Mouse (Mus musculus) heart, adult 2 months (tissue): ENCODE measurements around the gene Dpy30. TPM values are rescaled to one million over a fixed set of nuclear protein-coding genes. Genes with fewer than 3 reads are reported as not detected.

ENCODE experiments used
- DNase-seq, 2 experiments: peaks; one replicate each; pipeline ENCODE4 v3.0.0; 2021
- H3K27ac ChIP-seq: fragments of 200-600 bp; 2 replicates; pipeline ENCODE4 v1.8.1; 2022
- H3K27me3 ChIP-seq: fragments of 200-500 bp; 2 replicates; pipeline ENCODE4 v1.6.1; 2012; ENCODE audit warnings: mild to moderate bottlenecking, low read length, inconsistent platforms, mixed read lengths; ENCODE audit not compliant: control insufficient read depth, insufficient read depth
- H3K36me3 ChIP-seq: fragments of 200-500 bp; 2 replicates; pipeline ENCODE4 v1.6.1; 2012; ENCODE audit warnings: low read length, inconsistent platforms; ENCODE audit not compliant: control insufficient read depth, insufficient read depth
- H3K4me1 ChIP-seq: fragments of 200-500 bp; 2 replicates; pipeline ENCODE4 v1.6.1; 2011; ENCODE audit warnings: low read length; ENCODE audit not compliant: control insufficient read depth, insufficient read depth
- H3K4me3 ChIP-seq: fragments of 200-600 bp; 2 replicates; pipeline ENCODE4 v1.8.1; 2022
- H3K79me2 ChIP-seq: fragments of 200-500 bp; replicated peaks from 2 replicates; pipeline ENCODE4 v1.6.1; 2012; ENCODE audit warnings: mild to moderate bottlenecking, inconsistent platforms, low read length, moderate library complexity, mixed read lengths; ENCODE audit not compliant: control insufficient read depth, insufficient read depth
- H3K9ac ChIP-seq: fragments of 200-500 bp; 2 replicates; pipeline ENCODE4 v1.6.1; 2012; ENCODE audit warnings: low read depth, mild to moderate bottlenecking, control low read depth, inconsistent platforms, low read length, mixed read lengths
- CTCF ChIP-seq: fragments of 200-600 bp; IDR thresholded peaks from 2 replicates; pipeline ENCODE4 v1.8.1; 2022; ENCODE audit warnings: antibody characterized with exemption, mild to moderate bottlenecking, moderate library complexity
- EP300 ChIP-seq: fragments of 200-500 bp; IDR thresholded peaks from 2 replicates; pipeline ENCODE4 v1.6.1; 2011; ENCODE audit warnings: low read depth, low read length, control low read depth; ENCODE audit not compliant: insufficient read depth
- POLR2A ChIP-seq: fragments of 200-500 bp; IDR thresholded peaks from 2 replicates; pipeline ENCODE4 v1.6.1; 2011; ENCODE audit warnings: mild to moderate bottlenecking, low read depth, low read length, control low read depth; ENCODE audit not compliant: insufficient read depth
- WGBS: fragments of 180-500 bp; shearing (Covaris S2); methylation state at CpG from one replicate; pipeline ENCODE4 v1.1.7; 2018; 5-methylcytosine and 5-hydroxymethylcytosine counted together
- intact Hi-C: fragments of 180-260 bp; cut with DNase I; formaldehyde crosslinking; loops from one replicate; pipeline ENCODE4 v1.15.1; 2025
- polyA plus RNA-seq: library from polyadenylated mRNA; depleted of rRNA; stranded (reverse); fragments of >200 nt; gene quantifications from 2 replicates; pipeline ENCODE4 v1.2.3, GENCODE M21; 2012
- total RNA-seq, 2 experiments: library from RNA; stranded (reverse); gene quantifications; 2 replicates each; pipeline ENCODE4 v1.2.3; 2021

Dpy30 gene
- total and polyA plus RNA-seq, 3 experiments, result 34.6 to 47.3 (median 39.5) TPM

DNA sequence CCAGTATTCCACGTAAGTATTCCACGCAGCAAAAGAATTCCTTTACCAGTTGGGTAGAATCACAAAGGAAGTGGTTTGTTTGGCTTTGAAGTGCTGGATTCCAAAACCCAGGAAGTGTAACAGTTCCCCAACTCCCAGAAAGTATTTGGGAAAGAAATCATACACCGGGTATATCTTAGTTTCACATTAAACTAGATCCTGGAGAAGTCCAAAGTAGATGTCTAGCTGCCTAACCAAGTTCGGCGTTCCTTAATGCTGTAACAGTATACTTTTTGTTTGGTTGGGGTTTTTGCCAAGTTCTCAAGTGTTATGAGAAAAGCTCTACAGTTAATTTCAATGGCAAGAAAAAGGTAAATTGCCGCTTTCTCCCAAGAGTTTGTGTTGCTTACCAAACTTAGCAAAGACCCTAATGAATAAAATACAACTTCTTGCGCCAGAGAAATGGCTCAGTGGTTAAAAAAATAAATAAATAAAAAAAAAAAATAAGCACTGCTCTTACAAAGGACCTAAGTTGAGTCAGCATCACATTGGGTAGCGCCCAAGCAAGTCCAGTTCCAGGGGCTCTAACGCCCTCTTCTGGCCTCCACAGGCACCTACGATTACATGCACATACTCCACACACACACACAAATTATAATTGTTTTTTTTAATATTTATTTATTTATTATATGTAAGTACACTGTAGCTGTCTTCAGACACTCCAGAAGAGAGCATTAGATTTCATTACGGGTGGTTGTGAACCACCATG is 27.5 kb downstream of the Dpy30 start:
- peak in 1 of 2 experiments; percentile 14 for DNase-seq
- no peaks in the 10 kb centered on the region; the same call in 1 of the 2 replicates for H3K4me1 ChIP-seq

DNA sequence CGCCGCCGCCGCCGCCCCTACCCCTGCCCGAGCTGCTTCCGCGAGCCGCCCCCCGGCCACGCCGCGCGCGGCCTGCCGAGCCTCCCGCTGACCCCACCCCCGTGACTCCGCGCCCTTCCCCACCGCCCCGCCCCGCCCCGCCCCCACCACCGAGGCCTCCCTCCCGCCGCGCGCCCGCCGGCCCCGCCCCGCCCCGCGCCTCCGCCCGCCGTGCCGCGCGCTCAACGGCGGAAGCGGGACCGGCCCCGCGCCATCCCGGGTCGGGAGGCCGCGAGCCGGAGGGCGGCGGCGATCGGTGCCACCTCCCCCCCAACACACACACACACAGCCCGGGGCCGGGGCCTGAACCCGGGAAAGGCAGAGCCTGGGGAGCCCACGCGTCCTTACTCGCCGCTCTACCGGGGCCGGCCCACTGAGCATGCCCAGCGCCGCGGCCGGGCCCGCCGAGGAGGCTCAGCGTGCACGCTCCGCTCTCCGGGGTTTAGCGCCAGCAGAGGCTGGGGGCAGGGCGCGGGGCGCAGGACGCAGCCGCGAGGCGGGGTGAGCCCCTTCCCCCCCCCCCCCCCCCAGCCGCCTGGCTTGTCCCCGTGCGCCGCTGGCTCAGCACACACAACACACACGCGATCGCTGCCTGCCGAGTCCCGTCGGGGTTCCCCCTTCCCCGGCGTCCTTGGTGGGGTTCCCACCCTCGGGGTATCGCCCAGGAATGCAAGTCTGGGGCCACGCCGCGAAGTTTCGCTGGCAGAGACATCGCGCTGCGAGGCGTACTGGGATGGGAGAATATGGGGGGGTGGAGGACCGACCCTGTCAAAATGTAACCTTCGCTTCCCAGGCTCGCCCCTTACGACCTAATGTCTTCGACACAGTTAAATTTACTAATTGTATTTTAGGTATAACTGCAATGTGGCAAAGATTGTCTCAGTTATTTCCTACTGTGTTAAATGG is 28.4 kb downstream of the Dpy30 start, which contains the start of gene Memo1:
Gene Memo1 (minus strand): TSS at position 496 of the 945 bp plus-strand sequence.
- Histone ChIP-seq H3K27ac (peak within 1 kb of the TSS; percentile 99), H3K36me3 (peaks cover 5% of the 10 kb centered on the region), H3K4me1 (peaks cover 1% of the 10 kb centered on the region), H3K4me3 (peak within 1 kb of the TSS; percentile 95), H3K79me2 (peaks cover 2% of the 10 kb centered on the region), H3K27me3 (no peaks in the 10 kb centered on the region), H3K9ac (peak within 1 kb of the TSS; percentile 100)
- no peak for TF ChIP-seq CTCF
- 0 out of 2 replicates have a peak, but pooled peaks have one; percentile 17 for TF ChIP-seq POLR2A
- DNase-seq, result peak; percentile 88 to 91
- intact Hi-C loops, result loop anchor here (1.0 to 10.0 kb wide), 5 partner anchors 21 to 360 kb away; partner anchors contain the start of genes Slc30a6 and Spast
- WGBS, result 2% methylated on average over 81 of the region's 110 CpGs

More for the DNA sequence above, 27.5 kb downstream of the Dpy30 start:
- Histone ChIP-seq H3K27ac (peak overlapping the region; percentile 99), H3K27me3 (no peaks in the 10 kb centered on the region), H3K79me2 (peaks cover 2% of the 10 kb centered on the region), H3K36me3 (peaks cover 5% of the 10 kb centered on the region), H3K9ac (peak overlapping the region; percentile 100), H3K4me3 (peak overlapping the region; percentile 95)
- 41% methylated on average over 11 of the region's 11 CpGs for WGBS
- intact Hi-C loops, result loop anchor here (5.0 to 10.0 kb wide), 3 partner anchors 101 to 361 kb away; partner anchors contain the start of gene Slc30a6
- TF ChIP-seq EP300 (no peak), CTCF (peak; percentile 61)

DNA sequence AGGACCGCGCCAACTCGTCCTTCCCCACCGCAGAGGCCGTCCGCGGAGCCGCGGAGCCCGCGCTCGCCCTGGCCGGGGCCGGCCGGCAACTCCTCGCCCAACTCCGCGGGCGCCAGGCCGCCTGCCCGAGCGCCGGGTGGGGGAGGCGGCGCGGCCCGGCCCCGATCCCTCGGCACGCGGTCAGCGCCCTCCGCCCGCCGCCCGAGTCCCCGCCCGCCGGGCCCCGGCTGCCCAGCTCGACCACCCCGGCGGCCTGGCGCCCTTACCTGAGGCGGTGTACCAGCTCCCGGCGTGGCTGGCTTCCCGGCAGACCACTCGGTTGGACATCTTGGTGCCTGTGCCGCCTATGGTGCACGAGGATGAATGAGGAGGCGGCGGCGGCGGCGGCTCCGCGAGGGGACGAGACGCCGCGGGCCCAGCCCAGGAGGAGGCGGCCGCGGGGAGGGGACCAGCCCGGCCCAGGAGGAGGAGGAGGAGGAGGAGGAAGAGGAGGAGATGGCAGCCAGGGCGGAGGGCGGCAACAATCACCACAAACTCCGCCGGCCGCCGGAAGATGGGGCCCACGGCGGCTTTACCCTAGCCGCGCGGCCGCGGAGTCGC is 29.2 kb downstream of the Dpy30 start:
- intact Hi-C loops, result loop anchor here (1.0 to 10.0 kb wide), 6 partner anchors 22 to 360 kb away; partner anchors contain the start of genes Slc30a6 and Spast
- Histone ChIP-seq H3K36me3 (peaks cover 5% of the 10 kb centered on the region), H3K9ac (peak overlapping the region; percentile 97), H3K27ac (peak overlapping the region; percentile 83), H3K4me1 (peaks cover 1% of the 10 kb centered on the region), H3K27me3 (no peaks in the 10 kb centered on the region), H3K79me2 (peaks cover 3% of the 10 kb centered on the region), H3K4me3 (peak overlapping the region; percentile 91)
- WGBS, result under 1% methylated on average over 54 of the region's 80 CpGs
- no peak for TF ChIP-seq EP300
- 0 out of 2 replicates have a peak, but pooled peaks have one; percentile 4 for TF ChIP-seq CTCF
- peak; percentile 89 to 93 for DNase-seq

DNA sequence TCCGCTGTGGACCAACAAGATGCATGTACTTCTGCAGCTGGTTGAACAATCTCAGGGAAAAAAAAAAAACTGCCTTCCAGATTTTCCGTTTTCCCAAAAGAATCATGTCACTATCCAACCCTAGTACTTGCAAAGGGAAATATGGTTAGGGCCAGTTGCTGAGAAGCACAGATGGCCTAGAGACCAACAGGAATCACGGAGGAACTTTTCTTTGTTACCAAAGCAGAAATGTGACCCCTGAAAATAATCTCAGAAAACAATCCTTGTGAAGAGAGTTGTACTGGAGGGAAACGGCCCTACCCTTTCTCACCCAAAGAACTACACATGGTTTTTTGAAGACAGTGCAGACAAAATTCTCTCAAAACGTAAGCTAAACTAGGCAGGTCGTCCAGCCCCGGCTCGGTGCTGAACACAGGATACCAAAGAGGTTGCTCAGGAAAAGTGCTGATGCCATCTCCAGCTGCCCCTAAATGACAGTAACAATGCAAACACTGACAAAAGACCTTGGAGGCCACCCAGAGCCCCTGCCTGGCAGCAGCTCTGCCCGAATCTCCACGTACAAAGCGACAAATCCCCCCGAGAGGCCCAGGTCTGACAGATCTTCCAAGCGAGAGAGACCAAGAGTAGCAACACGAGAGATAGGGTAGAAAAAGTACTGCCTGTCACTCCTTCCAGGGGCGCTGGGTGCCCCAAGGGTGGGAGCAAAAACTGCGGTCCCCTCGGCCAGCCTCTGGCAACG is 29.9 kb downstream of the Dpy30 start:
- intact Hi-C loops, result loop anchor here (2.0 to 10.0 kb wide), 4 partner anchors 45 to 359 kb away; partner anchors contain the start of gene Spast
- no peak for TF ChIP-seq EP300
- TF ChIP-seq POLR2A, result no peak
- TF ChIP-seq CTCF, result no peak
- Histone ChIP-seq H3K79me2 (peaks cover 3% of the 10 kb centered on the region), H3K4me3 (peak overlapping the region; percentile 91), H3K27ac (peak overlapping the region; percentile 83), H3K4me1 (peaks cover 2% of the 10 kb centered on the region), H3K36me3 (peaks cover 5% of the 10 kb centered on the region), H3K9ac (peak overlapping the region; percentile 97), H3K27me3 (no peaks in the 10 kb centered on the region)
- DNase-seq, result no peak
- 2% methylated on average over 18 of the region's 18 CpGs for WGBS

DNA sequence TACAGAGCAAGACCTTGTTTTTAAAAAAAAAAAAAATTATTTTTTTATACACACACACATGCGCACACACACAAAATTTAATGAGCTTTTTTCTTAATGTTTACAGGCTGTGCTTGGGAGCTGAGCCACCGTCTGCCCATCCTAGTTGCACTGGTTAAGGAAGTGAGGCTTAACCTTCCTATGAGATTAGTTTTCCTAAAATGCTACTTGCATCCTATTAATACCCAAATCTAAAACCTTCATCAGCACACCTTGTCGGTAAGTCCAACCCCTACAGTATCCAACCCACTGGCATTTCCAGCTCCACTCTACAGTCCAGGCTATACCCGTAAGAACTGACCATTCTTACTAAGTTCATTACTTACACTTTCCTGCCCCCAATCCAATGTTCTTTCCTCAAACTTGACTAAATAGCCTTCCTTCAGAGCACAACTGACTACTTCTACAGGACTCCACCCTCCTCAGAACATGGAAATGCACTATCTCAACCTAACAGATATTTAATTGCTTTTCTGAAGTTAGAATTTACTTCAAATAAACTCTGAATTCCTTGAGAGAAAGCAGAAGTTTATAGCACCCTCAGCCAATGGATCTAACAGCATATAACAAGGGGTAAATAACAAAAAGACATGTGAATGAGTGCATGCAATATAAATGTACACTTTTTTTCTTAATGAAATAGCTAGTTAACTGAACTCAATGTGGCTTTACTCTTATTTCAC is 31.9 kb downstream of the Dpy30 start:
- peaks cover 5% of the 10 kb centered on the region for H3K4me1 ChIP-seq
- intact Hi-C loops, result loop anchor here (5.0 to 10.0 kb wide), 3 partner anchors 94 to 357 kb away; no protein-coding TSS in a partner anchor
- H3K9ac ChIP-seq, result no peak overlapping the region
- H3K27ac ChIP-seq, result no peak overlapping the region
- peaks cover 5% of the 10 kb centered on the region for H3K36me3 ChIP-seq
- no peaks in the 10 kb centered on the region for H3K27me3 ChIP-seq
- TF ChIP-seq EP300, result no peak
- no peak for TF ChIP-seq POLR2A
- TF ChIP-seq CTCF, result no peak
- no peak overlapping the region for H3K4me3 ChIP-seq
- no peak for DNase-seq
- H3K79me2 ChIP-seq, result peaks cover 9% of the 10 kb centered on the region
- WGBS, result 81% methylated on average over 4 of the region's 4 CpGs
